Mouse (Mus musculus) monocyte, adult 5-6 weeks (primary cell): ENCODE measurements around the gene Slc12a7. TPM values are rescaled to one million over a fixed set of nuclear protein-coding genes. Genes with fewer than 3 reads are reported as not detected.
"Not testable (repeated sequence)": the region's sequence is repeated elsewhere in the genome, so short reads cannot be mapped to it uniquely, and the experiment has no call there.

Source experiments
- ATAC-seq: fragments of 153-309, 156-312 bp; replicated peaks from 2 replicates; pipeline ENCODE4 v1.8.0; 2017; ENCODE audit warnings: mild to moderate bottlenecking; ENCODE audit not compliant: low TSS enrichment, insufficient number of reproducible peaks, severe bottlenecking, poor library complexity, low FRiP score
- total RNA-seq: library from RNA; stranded (forward); fragments of 200-1000, 200-491, 200-594 nt; gene quantifications from 3 replicates; pipeline ENCODE4 v1.2.3, GENCODE M21; 2017

The Slc12a7 gene
- 13.8 to 45.3 TPM (median 22.3 TPM) in 3 replicates for total RNA-seq

DNA sequence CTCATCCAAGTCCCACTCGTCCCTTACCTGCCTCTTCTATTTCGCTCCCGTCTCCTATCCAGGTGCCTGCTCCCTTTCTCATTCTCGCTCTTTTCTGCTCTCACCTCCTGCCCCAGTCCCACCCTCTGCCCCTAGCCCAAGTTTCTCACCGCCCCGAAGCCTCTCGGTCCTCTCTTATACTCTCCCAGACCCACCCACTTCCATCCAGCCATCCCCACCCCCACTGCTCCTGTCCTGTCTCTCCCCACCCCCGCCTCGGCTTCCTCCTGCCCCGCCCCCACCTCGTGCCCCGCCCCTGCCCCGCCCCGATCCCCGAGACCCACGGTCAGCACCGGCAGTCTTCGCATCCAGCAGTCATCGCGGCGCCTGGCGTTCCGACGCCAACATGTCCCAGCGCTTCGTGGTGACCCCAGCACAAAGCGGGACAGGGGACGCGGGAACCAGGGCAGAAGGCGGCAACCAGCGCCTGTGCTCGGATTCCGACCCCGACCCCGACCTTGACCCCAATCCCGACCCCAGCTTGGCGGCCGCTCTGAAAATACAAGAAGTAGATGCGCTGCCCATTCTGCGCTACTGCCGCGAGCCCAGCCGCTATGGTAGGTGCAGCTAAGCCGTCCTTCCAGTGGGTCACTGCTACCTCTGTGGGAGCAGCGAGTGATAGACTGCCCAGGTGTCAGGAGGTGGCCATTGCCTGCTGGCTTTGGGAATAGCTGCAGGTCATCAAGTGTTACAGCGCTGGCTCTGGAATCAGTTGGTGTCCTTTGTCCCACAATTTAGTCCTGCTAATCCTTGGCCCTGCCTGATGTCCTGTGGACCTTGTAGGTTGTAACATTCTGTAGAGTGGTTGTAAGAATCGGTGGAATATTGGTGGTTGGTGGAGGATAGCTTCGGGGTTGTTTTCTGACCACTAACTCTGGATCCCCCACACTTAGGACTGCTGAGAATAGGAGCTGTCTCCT, at the start of gene Slc12a7:
Gene Slc12a7, plus strand, starts transcription at position 353 of the 959 bp plus-strand sequence.
- no peak for ATAC-seq

DNA sequence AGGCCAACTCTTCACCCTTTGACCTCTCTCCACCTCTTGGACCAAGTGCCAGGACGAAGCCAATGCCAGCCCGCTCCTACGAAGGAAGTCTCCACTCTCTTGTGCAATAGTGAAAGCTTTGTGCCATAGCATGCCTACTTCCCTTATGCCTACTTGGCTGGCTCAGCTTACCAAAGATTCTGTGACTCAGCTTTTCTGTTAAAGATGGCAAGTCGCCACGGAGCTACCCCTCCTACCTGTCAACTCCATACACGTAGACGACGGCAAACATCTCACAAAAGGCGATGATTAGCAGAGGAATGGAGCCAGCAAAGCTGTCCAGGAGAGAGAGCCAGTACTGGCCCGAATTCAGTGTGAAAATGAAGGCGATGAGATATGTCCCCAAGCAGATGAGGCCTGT, 49.2 kb upstream of the Slc12a7 start:
- ATAC-seq, result 0 out of 2 replicates have a peak, but pooled peaks have one; percentile 51

DNA sequence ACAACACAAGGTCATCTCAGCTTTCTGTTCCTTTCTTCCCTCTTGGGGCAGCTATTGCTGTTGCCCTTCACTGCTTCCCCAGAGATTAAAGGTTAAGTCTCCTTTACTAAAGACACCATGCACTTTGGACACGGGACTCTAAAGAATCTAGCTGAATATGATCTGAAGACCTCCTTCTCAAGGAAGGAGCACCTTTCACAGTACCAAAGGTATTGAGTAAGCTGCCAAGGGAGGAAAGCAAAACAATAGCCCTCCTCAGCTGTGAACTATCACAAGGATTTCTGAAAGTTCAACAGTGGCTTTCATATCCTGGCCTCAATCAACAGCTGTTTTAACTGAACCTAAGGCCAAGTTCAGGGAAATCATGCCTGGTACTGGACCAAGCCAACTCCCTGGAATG, 48.5 kb upstream of the Slc12a7 start:
- ATAC-seq, result no peak

DNA sequence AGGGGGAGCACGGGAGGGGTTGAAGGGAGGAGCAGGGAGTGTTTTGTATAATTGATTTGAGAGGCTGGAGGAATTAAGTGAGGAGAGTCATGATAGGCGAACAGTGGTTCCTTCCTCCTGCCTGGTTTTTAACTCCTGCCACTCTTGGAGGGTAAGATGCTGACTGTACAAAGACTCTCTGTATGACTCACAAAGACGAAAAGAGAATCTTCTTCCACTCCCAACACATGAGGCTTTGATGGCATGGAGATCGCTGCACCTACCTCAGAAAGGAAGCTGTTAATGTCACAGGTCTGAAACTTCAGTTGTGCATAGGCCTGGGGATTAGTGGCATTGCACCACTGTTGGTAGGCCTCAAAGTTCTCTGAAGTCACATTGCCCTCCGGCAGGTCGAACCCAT, 47.4 kb upstream of the Slc12a7 start:
- ATAC-seq, result no peak

DNA sequence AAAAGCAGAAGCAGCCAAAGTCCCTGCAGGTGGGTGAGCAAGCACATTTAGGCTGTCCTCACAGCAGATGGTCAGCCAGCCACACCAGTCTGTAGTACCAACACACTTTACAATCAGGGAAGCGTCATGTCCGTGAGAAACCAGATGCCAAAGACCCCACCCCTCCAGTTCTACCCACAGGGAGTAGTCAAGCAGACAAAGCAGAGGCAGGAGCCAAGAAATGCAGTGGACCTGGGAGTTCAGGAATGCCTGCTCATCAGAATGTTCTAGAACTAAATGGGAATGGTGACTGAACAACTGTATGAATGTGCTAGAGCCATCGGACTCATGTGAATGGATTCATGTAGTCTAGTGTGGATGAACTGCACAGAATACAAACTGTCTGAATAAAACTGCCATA, 45.3 kb upstream of the Slc12a7 start:
- no peak for ATAC-seq

DNA sequence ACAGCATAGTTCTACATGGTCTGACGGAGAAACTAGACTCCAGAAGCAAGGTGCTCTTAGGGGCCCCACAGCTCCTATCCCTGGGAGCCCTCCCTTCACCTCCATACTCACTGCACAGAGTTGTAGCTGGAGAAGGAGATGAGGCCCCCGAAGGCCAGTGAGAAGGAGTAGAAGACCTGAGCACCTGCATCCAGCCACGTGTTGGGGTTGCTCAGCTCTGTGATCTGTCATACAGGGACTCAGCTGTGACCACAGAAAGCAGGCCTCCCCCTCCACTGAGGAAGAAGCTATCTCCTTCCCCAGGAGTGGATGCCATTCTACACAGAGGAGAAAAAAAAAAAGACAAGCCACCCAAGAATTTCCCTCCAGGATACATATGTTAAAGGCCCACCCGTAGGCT, 44.0 kb upstream of the Slc12a7 start:
- no peak for ATAC-seq

DNA sequence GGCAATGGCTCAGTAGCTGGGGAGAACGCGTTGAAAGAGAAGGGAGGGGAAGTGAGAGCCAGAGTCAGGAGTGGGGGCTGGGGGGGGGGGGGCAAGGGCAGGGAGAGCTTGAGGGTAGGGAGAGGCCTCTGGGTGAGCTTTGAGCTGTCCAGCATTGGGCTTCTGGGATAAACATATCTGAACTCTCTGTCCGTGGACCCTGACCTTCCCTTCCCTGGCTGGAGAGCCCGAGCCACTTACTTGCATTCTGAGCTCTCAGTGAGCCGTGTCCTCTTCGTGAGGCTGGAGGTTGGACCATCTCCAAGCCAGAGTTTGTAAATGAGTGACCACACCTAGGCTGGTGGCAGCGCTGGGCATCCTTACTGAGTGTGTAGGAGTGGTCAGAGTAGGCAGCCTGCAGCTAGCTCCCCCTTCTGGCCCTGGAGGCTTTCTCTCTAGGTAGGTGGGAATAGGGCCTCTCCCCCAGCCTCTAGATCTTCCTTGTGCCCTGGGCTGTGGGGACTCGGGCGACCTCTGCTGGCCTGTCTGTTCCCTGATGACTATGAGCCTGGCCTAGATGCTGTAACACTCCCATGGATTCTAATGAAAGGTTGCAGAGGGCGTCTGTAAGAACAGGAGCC, 40.5 kb upstream of the Slc12a7 start:
- ATAC-seq, result peak; percentile 24; the same call in 1 of the 2 replicates

DNA sequence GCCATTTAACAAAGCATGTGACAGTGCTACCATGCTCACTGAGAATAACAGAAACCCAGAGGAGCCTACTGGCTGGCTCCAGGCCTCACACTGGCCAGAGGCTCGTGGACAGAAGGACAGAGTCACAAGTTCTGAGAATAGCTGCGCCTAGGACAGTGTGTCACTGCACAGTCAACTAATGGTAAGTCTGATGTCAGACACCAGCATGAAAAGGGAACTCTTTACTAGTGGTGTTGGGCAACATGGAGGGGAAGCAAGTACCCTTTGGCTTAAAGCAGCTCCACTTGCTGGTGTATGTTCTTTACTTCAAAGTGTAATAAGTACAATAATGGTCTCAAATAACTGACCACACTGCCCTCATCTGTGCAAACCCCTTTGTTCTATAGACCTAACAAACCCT, 39.6 kb upstream of the Slc12a7 start:
- no peak for ATAC-seq

DNA sequence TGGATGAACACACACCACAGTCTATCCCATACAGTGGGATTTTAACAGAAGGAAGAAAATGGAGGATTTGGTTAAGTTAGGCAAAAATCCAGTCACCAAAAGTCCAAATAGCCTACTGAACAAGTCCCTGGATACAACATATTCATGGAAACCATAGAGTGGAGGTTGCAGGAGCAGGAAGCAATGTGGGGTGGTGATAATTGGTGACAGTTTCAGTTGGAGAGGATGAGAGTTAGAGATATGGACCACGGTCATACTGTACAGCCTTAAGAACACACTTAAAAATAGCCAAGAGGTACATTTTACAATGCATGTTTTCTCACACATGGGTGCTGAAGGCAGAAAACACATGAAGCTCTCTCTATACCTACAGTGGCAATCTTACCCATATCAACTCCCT, 37.9 kb upstream of the Slc12a7 start:
- no peak for ATAC-seq

DNA sequence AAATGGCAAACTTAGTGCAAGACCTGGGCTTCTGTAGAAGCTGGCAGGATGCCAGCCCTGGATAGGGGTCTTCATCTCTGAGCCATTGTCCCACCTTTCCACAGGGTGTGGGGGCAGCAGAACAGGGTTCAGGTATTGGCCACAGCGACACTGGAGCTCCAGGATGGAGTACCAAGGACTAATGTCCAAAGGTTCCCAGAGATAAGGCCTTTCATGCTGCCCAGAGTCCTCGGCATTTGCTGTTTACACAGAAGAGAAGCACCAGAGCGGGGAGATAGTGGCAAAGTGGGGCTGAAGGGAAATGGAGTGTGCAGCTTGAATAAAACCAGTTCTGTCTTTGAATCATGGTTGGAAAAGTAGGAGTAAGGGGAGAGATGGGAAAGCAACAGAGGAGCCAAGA, 36.4 kb upstream of the Slc12a7 start:
- no peak for ATAC-seq

DNA sequence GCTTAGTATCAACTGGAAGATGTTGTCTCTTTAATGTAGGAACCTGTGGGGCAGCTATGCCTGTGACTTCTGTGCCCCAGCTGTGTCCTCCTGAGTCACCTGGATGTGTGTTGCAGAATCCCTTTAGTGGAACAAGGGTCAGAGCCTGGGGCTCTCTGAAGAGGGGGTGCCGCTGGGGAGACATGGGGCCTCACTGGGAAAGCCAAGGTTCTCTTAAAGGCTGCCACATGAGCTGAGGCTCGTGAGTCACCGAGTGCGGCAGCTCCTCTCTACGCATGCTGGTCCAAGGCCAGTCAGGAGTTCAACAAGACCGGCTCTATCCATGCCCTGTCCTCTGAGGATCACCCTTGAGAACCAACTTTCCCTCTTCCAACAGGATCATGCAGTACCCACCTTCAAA, 33.2 kb upstream of the Slc12a7 start:
- ATAC-seq, result no peak

DNA sequence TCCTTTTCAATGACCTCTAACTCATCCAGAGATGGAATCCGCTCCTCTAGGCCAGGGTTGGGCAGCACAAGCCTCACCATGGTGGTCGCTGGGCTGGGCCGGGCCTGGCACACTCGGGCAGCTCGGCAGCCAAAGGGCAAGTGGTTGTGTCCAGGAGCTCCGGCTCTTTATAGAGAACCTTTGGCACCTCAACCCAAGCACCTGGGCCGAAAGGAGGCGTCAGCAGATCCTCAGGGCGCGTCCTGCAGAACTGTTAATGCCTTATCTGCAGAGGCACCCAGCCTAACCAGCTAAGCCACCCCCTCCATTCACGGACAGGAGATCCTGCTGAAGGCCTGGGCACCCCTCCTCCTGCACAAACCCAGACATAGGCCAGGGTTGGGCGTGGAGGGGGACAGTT, 32.3 kb upstream of the Slc12a7 start:
- ATAC-seq, result no peak

DNA sequence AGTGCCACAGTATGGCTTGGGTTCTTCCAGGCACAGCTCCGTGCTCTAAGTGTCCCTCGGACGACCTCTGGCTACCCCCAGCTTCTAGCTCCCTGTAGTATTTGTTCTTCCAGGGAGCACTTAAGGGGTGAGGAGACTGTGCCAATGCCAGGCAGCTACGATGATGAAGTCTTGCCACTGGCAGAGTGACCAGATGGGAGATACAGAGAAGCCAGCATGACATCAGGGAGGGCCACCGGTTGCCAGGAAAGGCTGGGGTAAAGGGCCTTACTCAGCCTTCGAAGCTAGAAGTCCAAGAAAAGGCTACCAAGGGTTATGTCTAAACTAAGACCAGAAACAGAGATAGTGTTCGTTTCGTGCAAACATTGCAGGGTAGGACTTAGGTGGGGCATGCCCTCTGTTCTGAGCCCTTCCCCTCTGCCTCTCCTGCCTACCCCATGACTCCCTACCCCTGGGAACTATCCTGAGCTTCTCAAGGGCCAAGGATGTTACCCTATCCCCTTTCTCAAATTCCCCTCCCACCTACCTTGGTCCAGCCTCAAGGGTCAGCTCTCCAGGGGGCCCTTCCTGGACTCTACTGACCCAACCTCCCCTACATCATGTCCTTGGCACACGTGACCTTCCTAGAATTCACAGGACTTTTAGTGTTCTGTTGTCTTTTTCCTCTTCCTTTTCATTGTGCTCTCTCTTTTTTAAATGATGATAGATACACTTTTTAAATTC, 31.6 kb upstream of the Slc12a7 start:
- no peak for ATAC-seq

DNA sequence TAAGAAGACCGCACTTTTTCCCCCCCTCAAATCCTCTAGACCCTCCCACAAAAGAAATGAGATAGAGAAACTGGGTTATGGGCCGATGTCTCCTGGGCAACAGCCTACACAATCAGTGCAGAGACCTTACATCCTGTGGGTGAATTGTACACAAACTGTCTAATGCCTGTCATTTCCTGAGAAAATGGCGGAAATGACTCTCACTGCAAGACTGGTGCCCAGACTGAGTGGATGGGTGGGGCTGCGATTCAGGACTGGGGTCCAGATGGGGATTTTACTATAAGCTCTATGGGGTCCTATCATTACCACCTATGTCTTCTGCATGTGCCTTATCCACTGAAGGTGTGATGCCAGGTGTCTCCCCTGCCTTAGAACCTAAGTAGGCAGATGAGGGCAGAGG, 30.1 kb upstream of the Slc12a7 start:
- no peak for ATAC-seq

DNA sequence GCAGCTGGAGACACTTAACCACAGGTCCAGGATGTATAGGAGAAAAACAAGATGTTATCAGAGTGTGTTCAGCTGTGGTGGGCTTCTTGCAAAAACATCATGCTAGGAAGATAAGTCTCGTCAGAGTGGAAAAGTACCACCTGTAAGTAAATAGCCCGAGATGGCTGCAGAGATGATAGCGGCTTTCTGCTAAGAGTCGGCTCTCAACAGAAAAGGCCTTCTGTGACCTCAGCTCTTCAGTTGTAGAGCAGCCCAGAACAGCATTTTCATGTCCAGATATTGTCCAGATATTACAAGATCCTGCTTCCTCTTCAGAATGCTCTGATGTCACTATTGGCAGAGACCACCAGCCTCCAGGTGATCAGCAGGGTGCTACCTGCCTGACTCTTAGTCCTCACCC, 29.4 kb upstream of the Slc12a7 start:
- ATAC-seq, result not testable (repeated sequence)

DNA sequence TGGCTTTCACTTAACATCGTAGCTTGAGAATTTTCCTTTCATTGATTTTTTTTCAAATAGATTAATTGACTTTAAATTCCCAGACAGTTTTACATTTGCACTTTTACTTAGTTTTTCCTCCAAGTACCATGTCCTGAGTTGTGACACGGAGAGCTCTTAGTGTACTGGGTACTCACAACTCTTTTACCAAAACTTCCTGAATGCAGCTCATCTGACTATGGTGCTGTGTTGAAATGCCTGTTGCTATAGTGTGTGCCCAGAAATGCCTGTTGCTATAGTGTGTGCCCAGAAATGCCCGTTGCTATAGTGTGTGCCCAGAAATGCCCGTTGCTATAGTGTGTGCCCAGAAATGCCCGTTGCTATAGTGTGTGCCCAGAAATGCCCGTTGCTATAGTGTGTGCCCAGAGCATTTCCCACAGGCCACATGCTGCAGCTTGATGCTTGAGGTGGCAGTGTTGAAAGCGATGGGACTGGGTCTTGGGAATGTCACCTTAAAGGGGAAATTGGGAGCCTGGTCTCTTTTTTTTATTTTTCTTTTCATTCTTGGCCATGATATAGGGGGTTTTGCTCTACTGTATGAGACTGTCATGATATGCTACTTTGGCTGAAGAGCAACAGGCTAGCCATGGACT, 28.1 kb upstream of the Slc12a7 start, which contains the start of gene Slc6a19:
Gene Slc6a19, minus strand, starts transcription at position 172 of the 632 bp plus-strand sequence.
- no peak for ATAC-seq

DNA sequence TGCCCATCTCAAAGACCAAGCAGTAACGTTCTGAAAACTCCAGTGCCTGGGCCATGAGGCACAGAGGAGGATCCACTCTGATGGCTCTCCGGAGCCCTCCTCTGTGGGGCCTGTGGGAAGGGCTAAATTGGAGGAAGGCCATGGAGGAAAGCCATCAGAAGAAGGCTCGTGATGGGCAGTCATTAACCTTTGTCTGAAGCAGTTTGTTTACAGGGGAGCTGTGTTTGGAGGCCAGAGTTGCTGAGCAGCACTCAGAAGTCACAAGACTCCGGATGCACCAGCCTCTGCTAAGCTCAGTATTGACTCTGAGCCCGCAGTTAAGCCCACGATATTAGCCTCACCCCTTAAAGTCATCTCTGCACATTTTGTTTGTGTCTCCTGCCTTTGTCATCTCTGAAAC, 23.4 kb upstream of the Slc12a7 start:
- no peak for ATAC-seq

DNA sequence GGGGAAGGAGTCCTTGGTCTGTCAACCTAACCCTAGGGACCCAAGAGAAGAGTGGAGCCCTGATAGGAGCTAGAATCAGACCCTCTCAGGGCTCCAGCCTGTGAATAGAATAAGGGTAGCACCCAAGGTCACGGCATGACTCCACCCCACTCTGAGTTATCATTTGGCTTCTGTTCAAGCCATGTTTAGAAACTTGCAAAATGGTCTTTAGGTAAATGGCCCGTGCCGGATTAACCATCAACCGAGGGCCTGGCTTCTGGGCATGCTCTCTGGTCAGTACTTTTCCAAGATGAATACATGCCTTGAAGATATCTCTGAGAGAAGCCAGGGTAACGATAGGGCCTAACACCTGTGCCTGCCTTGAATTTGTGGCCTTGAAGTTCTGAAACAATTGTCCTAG, 21.7 kb upstream of the Slc12a7 start:
- ATAC-seq, result no peak

DNA sequence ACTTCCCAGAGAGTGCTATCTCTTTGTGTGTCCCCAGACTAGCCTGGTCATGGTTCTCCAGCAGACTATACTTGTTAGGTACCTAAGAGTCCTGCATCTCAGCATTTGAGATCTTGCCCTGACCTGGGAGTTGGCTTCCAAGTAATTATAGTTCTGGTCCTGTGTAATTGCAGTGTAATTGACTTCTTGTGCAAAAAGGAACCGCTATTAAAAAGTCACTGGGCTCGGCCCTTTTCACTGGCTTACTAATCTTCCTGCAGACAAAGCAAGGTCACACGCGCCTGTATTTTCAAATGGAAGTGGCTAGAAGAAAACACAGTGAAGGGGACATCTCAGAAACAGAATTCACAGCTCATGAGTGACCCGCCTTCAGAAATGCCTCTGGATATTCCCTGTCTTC, 21.1 kb upstream of the Slc12a7 start:
- ATAC-seq, result no peak
